Mouse (Mus musculus): Measurements from ENCODE around the gene Upk1a.

Gene Upk1a

GRCm38 (mm10) chr7:30567555-30567954, 45.1 kb downstream of the Upk1a start:
- no peak for DNase-seq

GRCm38 (mm10) chr7:30566033-30566432, 46.6 kb downstream of the Upk1a start:
- DNase-seq: no peak

- no peak for DNase-seq
Measured at GRCm38 (mm10) chr7:30564970-30565571, 47.6 kb downstream of the Upk1a start, which contains the start of gene Igflr1. Gene Igflr1 (plus strand): TSS chr7:30565427.

- no peak for DNase-seq
Measured at GRCm38 (mm10) chr7:30563906-30564280, 48.8 kb downstream of the Upk1a start.

- peak; percentile 96 for DNase-seq
Measured at GRCm38 (mm10) chr7:30563117-30563905, 49.3 kb downstream of the Upk1a start, which contains the start of the genes U2af1l4, Gm49396 and Psenen. Gene U2af1l4 (plus strand): TSS chr7:30563301. Gene Gm49396 (plus strand): TSS chr7:30563344. Gene Psenen (minus strand): TSS chr7:30563627.

GRCm38 (mm10) chr7:30562526-30563116, 50.0 kb downstream of the Upk1a start:
- no peak for DNase-seq

GRCm38 (mm10) chr7:30560296-30560695, 52.4 kb downstream of the Upk1a start:
- no peak for DNase-seq

GRCm38 (mm10) chr7:30559443-30559954, 53.1 kb downstream of the Upk1a start, which contains the start of gene Lin37:
Gene Lin37 (minus strand): TSS chr7:30559838.
- peak; percentile 91 for DNase-seq

GRCm38 (mm10) chr7:30558656-30559442, 53.8 kb downstream of the Upk1a start:
- DNase-seq: no peak

GRCm38 (mm10) chr7:30557901-30558514, 54.6 kb downstream of the Upk1a start:
- DNase-seq: no peak

GRCm38 (mm10) chr7:30556894-30557536, 55.6 kb downstream of the Upk1a start:
- no peak for DNase-seq

GRCm38 (mm10) chr7:30553810-30554584, 58.6 kb downstream of the Upk1a start:
- DNase-seq: no peak

Measured in right cerebral cortex, postnatal 4 days (tissue).